Mouse (Mus musculus) brain, embryonic 18.5 days (tissue): ENCODE measurements around the gene Rflna.

ENCODE experiments used
- DNase-seq: peaks from one replicate; pipeline ENCODE4 v3.0.0-alpha.2; 2012; ENCODE audit warnings: low read depth, low spot score

Gene Rflna

GRCm38 (mm10) chr5:125002969-125003872 is at the start of gene Rflna:
Gene Rflna (plus strand): TSS chr5:125003221.
- DNase-seq = no peak

- DNase-seq = no peak
These were observed 48.4 kb upstream of the Rflna start for GRCm38 (mm10) chr5:124954404-124955305.

- no peak for DNase-seq
These were observed 45.5 kb upstream of the Rflna start for GRCm38 (mm10) chr5:124957491-124957890.

- DNase-seq = no peak
These were observed 43.9 kb upstream of the Rflna start for GRCm38 (mm10) chr5:124959099-124959498.

GRCm38 (mm10) chr5:124960131-124960901 is 42.7 kb upstream of the Rflna start:
- DNase-seq = no peak

- no peak for DNase-seq
These were observed 41.6 kb upstream of the Rflna start for GRCm38 (mm10) chr5:124961433-124961832.

- DNase-seq = no peak
These were observed 40.3 kb upstream of the Rflna start for GRCm38 (mm10) chr5:124962761-124963160.

GRCm38 (mm10) chr5:124963806-124964672 is 39.0 kb upstream of the Rflna start:
- no peak for DNase-seq

GRCm38 (mm10) chr5:124966622-124967332 is 36.2 kb upstream of the Rflna start:
- no peak for DNase-seq

- DNase-seq = no peak
These were observed 33.2 kb upstream of the Rflna start for GRCm38 (mm10) chr5:124969790-124970189.

GRCm38 (mm10) chr5:124986222-124986621 is 16.8 kb upstream of the Rflna start:
- no peak for DNase-seq

GRCm38 (mm10) chr5:124986656-124987055 is 16.4 kb upstream of the Rflna start:
- no peak for DNase-seq

GRCm38 (mm10) chr5:124989724-124990123 is 13.3 kb upstream of the Rflna start:
- no peak for DNase-seq

GRCm38 (mm10) chr5:124992323-124992722 is 10.7 kb upstream of the Rflna start:
- no peak for DNase-seq

- DNase-seq = no peak
These were observed 10.1 kb upstream of the Rflna start for GRCm38 (mm10) chr5:124992891-124993290.

GRCm38 (mm10) chr5:124996816-124997215 is 6.2 kb upstream of the Rflna start:
- no peak for DNase-seq

- DNase-seq = no peak
These were observed 5.1 kb upstream of the Rflna start for GRCm38 (mm10) chr5:124997913-124998312.

GRCm38 (mm10) chr5:125000756-125001250 is 2.2 kb upstream of the Rflna start:
- no peak for DNase-seq

GRCm38 (mm10) chr5:125003873-125004255 is 843 bp downstream of the Rflna start:
- DNase-seq = no peak
